Mouse (Mus musculus): ENCODE measurements around the gene Lemd2. TPM values are rescaled to one million over a fixed set of nuclear protein-coding genes. Genes with fewer than 3 reads are reported as not detected.

Lemd2 gene
- total and polyA plus RNA-seq, 2 experiments, result 15.1 to 45.1 TPM

DNA sequence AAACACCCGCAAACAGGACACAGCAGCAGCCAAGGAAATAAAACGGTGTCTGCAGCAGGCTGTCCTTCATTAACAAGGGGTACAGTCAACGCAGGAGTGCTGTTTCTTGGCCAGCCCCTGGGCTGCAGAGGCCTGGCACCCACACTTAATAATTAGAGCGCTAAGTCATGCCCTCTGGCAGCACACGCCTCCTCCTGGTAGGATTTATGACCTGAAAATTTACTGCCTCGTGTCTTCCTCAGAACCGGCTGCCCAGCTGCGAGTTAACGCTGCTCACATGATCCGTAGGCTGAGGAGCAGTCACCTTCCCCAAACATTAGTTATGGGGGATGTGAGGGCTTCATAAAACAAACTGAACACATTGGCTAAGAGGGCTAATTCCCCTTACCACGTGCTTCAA lies 3.5 kb downstream of the Lemd2 start:
- Histone ChIP-seq H3K9ac (ENCODE audit: low read depth, low read length) (no peak overlapping the region), H3K27me3 (ENCODE audit: control insufficient read depth, insufficient read depth, low read length) (no peaks in the 10 kb centered on the region), H3K27ac (replicated peaks; ENCODE audit: insufficient read depth, low read depth, low read length) (no peak overlapping the region), H3K79me2 (ENCODE audit: control insufficient read depth, insufficient read depth, low read length) (peaks cover 13% of the 10 kb centered on the region; the same call in 1 of the 2 replicates), H3K4me3 (ENCODE audit: insufficient read depth, low read depth, low read length) (no peak overlapping the region), H3K4me1 (ENCODE audit: control insufficient read depth, insufficient read depth, low read length) (peaks cover 6% of the 10 kb centered on the region), H3K36me3 (ENCODE audit: control insufficient read depth, insufficient read depth, low read length) (peaks cover 13% of the 10 kb centered on the region)
- no peak for DNase-seq (ENCODE audit: extremely low read depth, low read depth, low spot score)
- 87% methylated on average over 11 of the region's 11 CpGs for WGBS
- TF ChIP-seq CTCF (IDR thresholded peaks at IDR 0.05; ENCODE audit: low read depth, low read length) (no peak), POLR2A (IDR thresholded peaks at IDR 0.05; ENCODE audit: extremely low read depth, insufficient read depth, low read length) (no peak)

GRCm38 (mm10) chr17:27199864-27200263 lies 4.4 kb downstream of the Lemd2 start:
- no peak overlapping the region for H3K9ac ChIP-seq (ENCODE audit: low read depth, low read length)
- 89% methylated on average over 7 of the region's 7 CpGs for WGBS
- TF ChIP-seq POLR2A (IDR thresholded peaks at IDR 0.05; ENCODE audit: extremely low read depth, insufficient read depth, low read length), result no peak
- no peaks in the 10 kb centered on the region for H3K27me3 ChIP-seq (ENCODE audit: control insufficient read depth, insufficient read depth, low read length)
- peaks cover 5% of the 10 kb centered on the region for H3K4me1 ChIP-seq (ENCODE audit: control insufficient read depth, insufficient read depth, low read length)
- no peak overlapping the region for H3K27ac ChIP-seq (replicated peaks; ENCODE audit: insufficient read depth, low read depth, low read length)
- no peak overlapping the region for H3K4me3 ChIP-seq (ENCODE audit: insufficient read depth, low read depth, low read length)
- peaks cover 13% of the 10 kb centered on the region; the same call in 1 of the 2 replicates for H3K79me2 ChIP-seq (ENCODE audit: control insufficient read depth, insufficient read depth, low read length)
- DNase-seq (ENCODE audit: extremely low read depth, low read depth, low spot score), result no peak
- H3K36me3 ChIP-seq (ENCODE audit: control insufficient read depth, insufficient read depth, low read length), result peaks cover 14% of the 10 kb centered on the region

- 97% methylated on average over 9 of the region's 9 CpGs for WGBS
These were observed 5.1 kb downstream of the Lemd2 start for GRCm38 (mm10) chr17:27199205-27199604.

DNA sequence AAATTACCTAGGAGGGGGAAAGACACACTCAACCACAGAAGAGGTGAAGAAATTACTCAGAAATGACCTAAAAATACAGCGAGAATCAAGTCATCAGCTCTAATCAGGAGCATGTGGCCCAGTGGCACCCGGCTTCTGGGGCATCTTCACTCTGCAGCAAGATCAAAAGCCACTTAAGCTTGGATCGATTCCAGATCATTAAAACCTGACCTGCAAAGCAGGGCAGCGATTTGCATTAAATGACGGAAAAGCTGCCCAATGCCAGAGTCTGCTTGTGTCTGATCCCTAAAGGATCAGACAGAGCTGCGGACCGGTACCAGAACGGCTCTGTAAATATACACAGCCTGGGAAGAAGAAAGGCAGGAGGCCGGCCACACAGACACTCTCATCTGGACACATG lies 8.1 kb downstream of the Lemd2 start:
- no peak for DNase-seq (ENCODE audit: extremely low read depth, low read depth, low spot score)
- H3K9ac ChIP-seq (ENCODE audit: low read depth, low read length), result no peak overlapping the region
- no peaks in the 10 kb centered on the region for H3K79me2 ChIP-seq (ENCODE audit: control insufficient read depth, insufficient read depth, low read length)
- WGBS, result 85% methylated on average over 9 of the region's 9 CpGs
- peaks cover 14% of the 10 kb centered on the region for H3K36me3 ChIP-seq (ENCODE audit: control insufficient read depth, insufficient read depth, low read length)
- no peak overlapping the region for H3K4me3 ChIP-seq (ENCODE audit: insufficient read depth, low read depth, low read length)
- H3K27me3 ChIP-seq (ENCODE audit: control insufficient read depth, insufficient read depth, low read length), result no peaks in the 10 kb centered on the region
- H3K27ac ChIP-seq (replicated peaks; ENCODE audit: insufficient read depth, low read depth, low read length), result no peak overlapping the region
- no peak for TF ChIP-seq POLR2A (IDR thresholded peaks at IDR 0.05; ENCODE audit: extremely low read depth, insufficient read depth, low read length)
- no peak for TF ChIP-seq CTCF (IDR thresholded peaks at IDR 0.05; ENCODE audit: low read depth, low read length)
- no peaks in the 10 kb centered on the region for H3K4me1 ChIP-seq (ENCODE audit: control insufficient read depth, insufficient read depth, low read length)

More at GRCm38 (mm10) chr17:27199205-27199604, 5.1 kb downstream of the Lemd2 start:
- Histone ChIP-seq H3K9ac (ENCODE audit: low read depth, low read length) (no peak overlapping the region), H3K79me2 (ENCODE audit: control insufficient read depth, insufficient read depth, low read length) (peaks cover 13% of the 10 kb centered on the region; the same call in 1 of the 2 replicates), H3K27me3 (ENCODE audit: control insufficient read depth, insufficient read depth, low read length) (no peaks in the 10 kb centered on the region), H3K4me1 (ENCODE audit: control insufficient read depth, insufficient read depth, low read length) (peaks cover 2% of the 10 kb centered on the region; the same call in 1 of the 2 replicates), H3K27ac (replicated peaks; ENCODE audit: insufficient read depth, low read depth, low read length) (no peak overlapping the region), H3K36me3 (ENCODE audit: control insufficient read depth, insufficient read depth, low read length) (peaks cover 14% of the 10 kb centered on the region), H3K4me3 (ENCODE audit: insufficient read depth, low read depth, low read length) (no peak overlapping the region)
- no peak for TF ChIP-seq POLR2A (IDR thresholded peaks at IDR 0.05; ENCODE audit: extremely low read depth, insufficient read depth, low read length)
- no peak for TF ChIP-seq CTCF (IDR thresholded peaks at IDR 0.05; ENCODE audit: low read depth, low read length)
- DNase-seq (ENCODE audit: extremely low read depth, low read depth, low spot score), result no peak

DNA sequence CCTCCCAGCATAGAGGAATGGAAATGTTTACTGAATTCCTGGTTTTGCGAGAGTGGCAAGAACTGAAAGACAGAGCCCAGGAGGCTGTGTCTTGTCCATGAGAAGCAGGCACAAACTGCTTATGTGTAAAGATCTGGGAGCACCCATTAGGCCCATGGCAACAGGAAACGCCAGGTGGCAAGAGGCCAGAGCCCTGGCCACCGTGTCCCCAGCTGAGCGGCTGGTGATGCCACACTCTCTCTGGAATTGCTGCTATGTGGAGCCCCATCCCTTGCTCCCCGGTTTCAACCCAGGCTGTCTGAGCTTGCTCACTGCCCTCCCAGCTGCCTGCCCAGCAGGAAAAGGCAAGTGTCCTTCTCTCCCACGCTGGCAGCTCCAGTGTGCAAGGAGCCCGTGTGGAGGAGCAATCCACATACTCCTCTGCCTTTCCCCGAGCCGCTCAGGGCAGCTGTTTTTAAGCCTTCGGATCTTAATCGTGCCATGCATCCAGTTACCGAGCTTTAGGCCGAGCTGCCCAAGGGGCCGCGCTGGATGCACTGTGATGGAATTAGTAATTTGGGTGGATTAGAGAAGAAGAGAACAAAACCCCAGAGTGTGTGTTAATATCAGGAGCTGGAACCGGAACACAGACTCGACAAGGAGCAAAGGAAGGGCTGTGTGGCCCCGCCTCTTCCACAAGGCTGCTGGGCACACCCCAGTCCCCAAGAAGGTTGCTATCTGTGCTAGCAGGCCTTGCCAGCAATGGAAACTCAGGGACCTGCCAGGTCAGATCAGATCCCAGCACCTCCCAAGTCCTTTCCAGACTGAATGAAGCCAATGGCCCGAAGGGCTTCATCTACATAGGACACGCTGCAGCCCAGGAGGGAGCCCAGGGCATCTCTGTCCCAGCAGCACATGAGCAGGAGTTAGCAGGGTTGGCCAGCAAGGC lies 9.7 kb downstream of the Lemd2 start:
- no peak for DNase-seq (ENCODE audit: extremely low read depth, low read depth, low spot score)
- H3K36me3 ChIP-seq (ENCODE audit: control insufficient read depth, insufficient read depth, low read length), result peaks cover 13% of the 10 kb centered on the region
- no peak overlapping the region for H3K27ac ChIP-seq (replicated peaks; ENCODE audit: insufficient read depth, low read depth, low read length)

DNA sequence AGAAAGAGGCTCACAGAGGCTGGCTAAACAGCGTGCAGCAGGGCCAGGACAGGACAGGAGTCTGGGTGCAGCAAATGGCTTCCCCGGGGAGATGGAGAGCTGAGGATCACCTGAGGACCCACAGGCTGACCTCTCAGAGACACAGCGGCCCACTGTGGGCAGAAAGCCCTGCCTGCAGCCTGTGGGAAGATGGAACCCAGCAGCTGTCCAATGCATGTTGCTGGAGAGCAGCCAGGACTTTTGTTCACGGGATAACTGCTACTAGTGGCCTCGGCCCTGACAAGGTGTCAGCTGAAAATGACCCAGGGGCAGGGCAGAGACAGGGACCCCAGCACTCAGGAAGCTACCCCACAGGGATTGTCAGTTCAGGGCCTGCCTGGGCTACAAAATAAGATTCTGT lies 12.5 kb downstream of the Lemd2 start:
- no peak for DNase-seq (ENCODE audit: extremely low read depth, low read depth, low spot score)
- H3K36me3 ChIP-seq (ENCODE audit: control insufficient read depth, insufficient read depth, low read length), result peaks cover 6% of the 10 kb centered on the region; the same call in 1 of the 2 replicates

More for the DNA sequence above, 9.7 kb downstream of the Lemd2 start:
- 83% methylated on average over 20 of the region's 20 CpGs for WGBS
- H3K27me3 ChIP-seq (ENCODE audit: control insufficient read depth, insufficient read depth, low read length), result no peaks in the 10 kb centered on the region
- H3K4me3 ChIP-seq (ENCODE audit: insufficient read depth, low read depth, low read length), result no peak overlapping the region
- H3K9ac ChIP-seq (ENCODE audit: low read depth, low read length), result no peak overlapping the region
- H3K4me1 ChIP-seq (ENCODE audit: control insufficient read depth, insufficient read depth, low read length), result no peaks in the 10 kb centered on the region
- no peaks in the 10 kb centered on the region for H3K79me2 ChIP-seq (ENCODE audit: control insufficient read depth, insufficient read depth, low read length)
- TF ChIP-seq POLR2A (IDR thresholded peaks at IDR 0.05; ENCODE audit: extremely low read depth, insufficient read depth, low read length) (no peak), CTCF (IDR thresholded peaks at IDR 0.05; ENCODE audit: low read depth, low read length) (no peak)

More for the DNA sequence above, 12.5 kb downstream of the Lemd2 start:
- no peaks in the 10 kb centered on the region for H3K79me2 ChIP-seq (ENCODE audit: control insufficient read depth, insufficient read depth, low read length)
- TF ChIP-seq CTCF (IDR thresholded peaks at IDR 0.05; ENCODE audit: low read depth, low read length) (no peak), POLR2A (IDR thresholded peaks at IDR 0.05; ENCODE audit: extremely low read depth, insufficient read depth, low read length) (no peak)
- no peaks in the 10 kb centered on the region for H3K27me3 ChIP-seq (ENCODE audit: control insufficient read depth, insufficient read depth, low read length)
- no peaks in the 10 kb centered on the region for H3K4me1 ChIP-seq (ENCODE audit: control insufficient read depth, insufficient read depth, low read length)
- WGBS, result 71% methylated on average over 5 of the region's 5 CpGs
- no peak overlapping the region for H3K4me3 ChIP-seq (ENCODE audit: insufficient read depth, low read depth, low read length)
- H3K27ac ChIP-seq (replicated peaks; ENCODE audit: insufficient read depth, low read depth, low read length), result no peak overlapping the region
- no peak overlapping the region for H3K9ac ChIP-seq (ENCODE audit: low read depth, low read length)
